Mouse (Mus musculus) lung, postnatal 0 days (tissue): Measurements from ENCODE around the gene Ptprb. TPM values are rescaled to one million over a fixed set of nuclear protein-coding genes. Genes with fewer than 3 reads are reported as not detected.

Experiments used
- ATAC-seq: fragments of 200-750 bp; cut with Nextera tagmentation; 2 replicates; pipeline ENCODE4 v1.8.0; 2017; ENCODE audit warnings: moderate library complexity
- DNase-seq: peaks from one replicate; pipeline ENCODE4 v3.0.0-alpha.2; 2016; ENCODE audit warnings: low spot score
- H3K27ac ChIP-seq: fragments of 300-500 bp; sonication (generic); 2 replicates; pipeline ENCODE4 v1.5.1; 2014; ENCODE audit warnings: antibody characterized with exemption, mild to moderate bottlenecking, low read length, mixed read lengths
- H3K27me3 ChIP-seq: fragments of 300-500 bp; sonication (generic); replicated peaks from 2 replicates; pipeline ENCODE4 v1.6.1; 2014; ENCODE audit warnings: low read length, mixed read lengths; ENCODE audit not compliant: insufficient read depth
- H3K36me3 ChIP-seq: fragments of 300-500 bp; sonication (generic); 2 replicates; pipeline ENCODE4 v1.6.1; 2014; ENCODE audit warnings: low read length, mixed read lengths; ENCODE audit not compliant: insufficient read depth
- H3K4me1 ChIP-seq: fragments of 300-500 bp; sonication (generic); 2 replicates; pipeline ENCODE4 v1.6.1; 2014; ENCODE audit warnings: antibody characterized with exemption, low read depth, low read length, mixed read lengths; ENCODE audit not compliant: insufficient read depth
- H3K4me2 ChIP-seq: fragments of 300-500 bp; sonication (generic); replicated peaks from 2 replicates; pipeline ENCODE4 v1.6.1; 2014; ENCODE audit warnings: low read depth, mild to moderate bottlenecking, low read length, moderate library complexity, mixed read lengths
- H3K4me3 ChIP-seq: fragments of 300-500 bp; sonication (generic); 2 replicates; pipeline ENCODE4 v1.5.1; 2014; ENCODE audit warnings: low read depth, low read length
- H3K9ac ChIP-seq: fragments of 300-500 bp; sonication (generic); replicated peaks from 2 replicates; pipeline ENCODE4 v1.6.1; 2014; ENCODE audit warnings: low read depth, mild to moderate bottlenecking
- H3K9me3 ChIP-seq: fragments of 300-500 bp; sonication (generic); 2 replicates; pipeline ENCODE4 v1.6.1; 2016; ENCODE audit warnings: low read length, mixed read lengths
- CTCF ChIP-seq: IDR thresholded peaks from 2 replicates; pipeline ENCODE4 v1.5.1; 2016; ENCODE audit warnings: antibody characterized with exemption, mild to moderate bottlenecking
- EP300 ChIP-seq: IDR thresholded peaks from 2 replicates; pipeline ENCODE4 v1.6.1; 2016; ENCODE audit warnings: antibody characterized with exemption, mild to moderate bottlenecking, control low read depth
- WGBS: fragments of 180-500 bp; shearing (Covaris S2); extraction: QIAGEN DNeasy Blood & Tissue Kit; methylation state at CpG from one replicate; pipeline ENCODE4 v1.1.7; 2014; 5-methylcytosine and 5-hydroxymethylcytosine counted together
- polyA plus RNA-seq: library from polyadenylated mRNA; unstranded; fragments of >200 nt; fragmentation: Nextera tagmentation; extraction: Ambion mirVana; gene quantifications from 2 replicates; pipeline ENCODE4 v1.2.1, GENCODE M21; 2015

The Ptprb gene
- polyA plus RNA-seq, 1 experiment from 2014 or later, result 25.0 TPM

DNA sequence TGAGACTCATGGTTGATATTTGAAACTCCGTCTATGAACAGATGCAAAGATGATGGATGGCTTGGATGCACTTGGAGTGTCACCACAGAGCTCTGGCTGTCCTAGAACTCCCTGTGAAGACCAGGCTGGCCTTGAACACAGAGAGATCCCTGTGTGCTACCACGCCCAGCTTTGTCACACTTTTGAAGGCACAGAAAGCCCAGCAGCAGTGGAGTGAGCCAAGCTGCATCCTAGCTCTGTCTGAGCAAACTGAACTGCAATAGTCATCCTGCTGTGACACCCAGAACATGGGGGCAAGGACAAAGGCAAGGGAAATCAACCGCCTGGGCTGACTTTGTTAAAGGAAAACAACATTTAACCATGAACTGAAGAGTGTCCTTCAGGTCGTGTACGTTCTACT is 141.4 kb downstream of the Ptprb start:
- no peaks in the 10 kb centered on the region for H3K27me3 ChIP-seq
- WGBS, result 41% methylated on average over 5 of the region's 5 CpGs
- no peaks in the 10 kb centered on the region for H3K9me3 ChIP-seq
- H3K9ac ChIP-seq, result no peak overlapping the region
- DNase-seq (no peak), ATAC-seq (no peak)
- H3K27ac ChIP-seq, result no peak overlapping the region
- no peaks in the 10 kb centered on the region for H3K4me1 ChIP-seq
- no peak overlapping the region for H3K4me2 ChIP-seq
- no peak overlapping the region for H3K4me3 ChIP-seq
- TF ChIP-seq EP300, result no peak
- TF ChIP-seq CTCF, result no peak
- H3K36me3 ChIP-seq, result no peaks in the 10 kb centered on the region

DNA sequence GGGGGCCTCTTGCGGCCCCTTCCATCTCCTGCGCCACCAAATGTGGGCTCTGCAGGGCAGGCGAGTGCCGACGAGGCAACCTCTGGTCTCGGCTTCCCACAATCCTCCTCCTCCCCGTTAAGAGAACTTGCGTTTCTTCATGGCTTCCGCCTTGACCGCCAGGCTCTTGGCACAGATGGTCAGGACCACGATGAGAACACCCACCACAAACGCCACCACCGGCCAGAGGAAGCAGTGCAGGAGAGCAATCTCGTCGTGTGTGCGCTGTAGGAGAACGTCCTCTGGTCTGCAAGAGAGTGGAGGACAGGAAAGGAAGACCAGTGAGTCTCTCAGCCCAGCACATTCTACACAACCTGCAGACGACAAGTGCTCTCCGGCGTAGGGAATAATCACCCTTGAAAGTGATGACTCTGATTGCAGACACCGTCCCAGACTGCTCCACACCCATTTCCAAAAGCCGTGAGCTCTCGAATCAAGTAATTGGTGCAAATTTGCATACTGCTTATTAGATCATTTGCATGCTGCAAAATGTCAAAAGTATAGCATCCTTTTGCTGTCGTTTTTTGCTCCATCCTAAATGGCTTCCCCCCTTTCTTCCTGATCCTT is 142.9 kb downstream of the Ptprb start:
- H3K27ac ChIP-seq, result no peak overlapping the region
- peak; percentile 14; the same call in 1 of the 2 replicates for TF ChIP-seq CTCF
- TF ChIP-seq EP300, result no peak
- no peaks in the 10 kb centered on the region for H3K9me3 ChIP-seq
- H3K36me3 ChIP-seq, result no peaks in the 10 kb centered on the region
- H3K9ac ChIP-seq, result no peak overlapping the region
- 71% methylated on average over 24 of the region's 24 CpGs for WGBS
- ATAC-seq (no peak), DNase-seq (no peak)
- no peak overlapping the region for H3K4me3 ChIP-seq
- H3K4me1 ChIP-seq, result no peaks in the 10 kb centered on the region
- no peak overlapping the region for H3K4me2 ChIP-seq
- no peaks in the 10 kb centered on the region for H3K27me3 ChIP-seq

DNA sequence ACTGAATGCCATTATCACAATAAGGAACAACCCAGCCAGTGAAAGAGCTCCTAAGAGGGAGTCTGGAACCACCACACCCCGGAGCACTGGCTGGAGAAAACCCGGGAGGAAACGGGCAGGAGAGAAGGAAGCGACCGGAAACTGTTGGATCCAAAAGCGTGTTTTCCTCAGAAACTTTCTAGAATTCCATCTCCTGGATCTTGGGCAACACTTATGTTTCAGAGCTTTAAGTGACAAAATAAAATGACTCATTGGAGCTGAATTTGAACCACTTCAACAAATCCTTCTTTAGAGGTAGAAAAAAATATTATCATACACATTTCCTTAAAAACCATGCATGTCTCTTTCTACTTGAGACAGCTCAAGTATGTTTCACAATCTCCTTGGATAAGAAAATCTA is 145.7 kb downstream of the Ptprb start:
- no peak overlapping the region for H3K27ac ChIP-seq
- no peak for ATAC-seq
- no peaks in the 10 kb centered on the region for H3K4me1 ChIP-seq
- H3K9me3 ChIP-seq, result no peaks in the 10 kb centered on the region
- no peak overlapping the region for H3K4me3 ChIP-seq
- no peak for TF ChIP-seq CTCF
- no peak for TF ChIP-seq EP300
- DNase-seq, result no peak
- WGBS, result 76% methylated on average over 6 of the region's 6 CpGs
- H3K4me2 ChIP-seq, result no peak overlapping the region
- no peaks in the 10 kb centered on the region for H3K36me3 ChIP-seq
- no peak overlapping the region for H3K9ac ChIP-seq
- no peaks in the 10 kb centered on the region for H3K27me3 ChIP-seq

DNA sequence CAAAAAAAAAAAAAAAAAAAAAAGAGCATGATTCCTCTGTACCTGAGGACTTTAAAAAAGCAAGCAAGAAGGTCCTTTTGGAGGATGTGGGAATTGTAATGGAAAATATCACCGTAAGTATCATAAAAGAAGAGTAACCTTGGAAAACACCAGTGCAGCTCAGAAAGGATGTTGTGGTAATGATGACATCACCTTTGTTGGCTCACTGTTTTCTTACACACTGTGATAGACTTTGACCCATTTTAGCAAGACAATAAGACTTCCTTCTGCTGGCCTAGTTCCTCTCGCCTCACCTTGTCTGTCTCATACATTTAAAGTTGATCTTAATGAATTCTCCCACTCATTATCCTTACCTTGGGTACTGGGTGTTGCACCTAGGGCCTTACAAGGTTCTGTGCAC is 147.2 kb downstream of the Ptprb start:
- no peaks in the 10 kb centered on the region for H3K9me3 ChIP-seq
- H3K9ac ChIP-seq, result no peak overlapping the region
- no peak overlapping the region for H3K4me2 ChIP-seq
- 80% methylated on average over 2 of the region's 2 CpGs for WGBS
- H3K27me3 ChIP-seq, result no peaks in the 10 kb centered on the region
- H3K27ac ChIP-seq, result no peak overlapping the region
- ATAC-seq (no peak), DNase-seq (no peak)
- no peak overlapping the region for H3K4me3 ChIP-seq
- no peaks in the 10 kb centered on the region for H3K4me1 ChIP-seq
- H3K36me3 ChIP-seq, result no peaks in the 10 kb centered on the region
- TF ChIP-seq CTCF (no peak), EP300 (no peak)

DNA sequence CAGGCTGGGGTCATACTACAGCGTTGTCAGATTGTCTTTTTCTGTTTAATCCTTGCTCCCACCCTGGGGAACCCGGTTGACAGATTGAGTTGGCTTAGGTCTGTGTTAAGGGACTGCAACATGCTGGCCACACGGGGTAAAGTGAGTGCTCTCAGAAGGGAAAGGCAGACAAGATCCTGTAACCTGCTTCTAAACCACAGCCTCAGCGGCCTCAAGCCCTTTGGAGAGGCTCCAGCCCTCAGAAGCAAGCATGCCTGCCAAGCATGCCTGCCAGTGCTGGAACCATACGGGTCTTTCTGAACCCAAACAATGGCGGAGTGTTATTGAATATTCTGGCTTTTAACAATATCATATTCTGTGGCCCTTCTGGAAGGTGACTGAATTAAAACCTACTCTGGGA is 149.6 kb downstream of the Ptprb start:
- Histone ChIP-seq H3K4me2 (no peak overlapping the region), H3K27ac (no peak overlapping the region), H3K27me3 (no peaks in the 10 kb centered on the region), H3K9me3 (no peaks in the 10 kb centered on the region), H3K4me3 (no peak overlapping the region), H3K4me1 (no peaks in the 10 kb centered on the region), H3K9ac (no peak overlapping the region), H3K36me3 (no peaks in the 10 kb centered on the region)
- 73% methylated on average over 6 of the region's 6 CpGs for WGBS
- TF ChIP-seq EP300 (no peak), CTCF (no peak)
- DNase-seq (no peak), ATAC-seq (no peak)

DNA sequence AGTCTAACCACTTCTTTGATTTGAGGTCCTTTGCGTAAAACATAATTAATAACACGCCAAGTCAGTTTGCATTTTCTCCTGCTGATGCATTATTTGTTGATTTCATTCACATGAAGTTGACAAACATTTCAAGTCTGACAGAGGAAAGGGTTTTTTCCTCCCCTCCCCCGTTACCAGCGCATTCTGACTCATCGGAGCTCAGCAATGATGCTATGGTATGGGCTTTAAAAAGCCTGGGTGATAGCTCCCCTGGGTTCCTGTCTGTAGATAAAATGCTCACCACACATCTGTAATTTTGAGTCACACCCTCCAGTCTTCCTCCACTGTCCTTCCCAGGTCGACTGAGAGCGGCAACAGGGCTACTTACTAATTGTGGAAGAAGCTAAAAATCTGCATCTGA is 150.9 kb downstream of the Ptprb start:
- Histone ChIP-seq H3K27ac (no peak overlapping the region), H3K9me3 (no peaks in the 10 kb centered on the region), H3K4me2 (no peak overlapping the region), H3K9ac (no peak overlapping the region), H3K36me3 (no peaks in the 10 kb centered on the region), H3K4me1 (no peaks in the 10 kb centered on the region), H3K4me3 (no peak overlapping the region), H3K27me3 (no peaks in the 10 kb centered on the region)
- WGBS, result 88% methylated on average over 7 of the region's 7 CpGs
- TF ChIP-seq CTCF, result no peak
- TF ChIP-seq EP300, result no peak
- DNase-seq (no peak), ATAC-seq (no peak)
